Mouse (Mus musculus) MEL (cell line): ENCODE measurements at regions not wholly inside any gene's neighbourhood (a gene's known extent, or its start where the extent isn't known, plus 50 kb on each side); places are given as distances from the start of the nearest gene placed in this dataset.
"Not testable (repeated sequence)": the region's sequence is repeated elsewhere in the genome, so short reads cannot be mapped to it uniquely, and the experiment has no call there.

Source experiments
- DNase-seq: peaks from one replicate; pipeline ENCODE4 v3.0.0; 2011; ENCODE audit warnings: low read depth, low spot score
- H3K27ac ChIP-seq: 2 replicates; pipeline ENCODE4 v1.5.1; 2012; ENCODE audit warnings: low read depth, mild to moderate bottlenecking, control low read depth, low read length, moderate library complexity; ENCODE audit not compliant: control insufficient read depth
- H3K27me3 ChIP-seq, 2 experiments: fragments of 150-350 bp in 1 of 2; sonication (generic) in 1 of 2; 2 replicates each; pipeline ENCODE4 v1.6.1; 2012; ENCODE audit warnings: low read length in 2 of 2, mild to moderate bottlenecking in 2 of 2, improper control_type of control experiment in 1 of 2, moderate library complexity in 1 of 2; ENCODE audit not compliant: insufficient read depth in 2 of 2, control insufficient read depth in 1 of 2
- H3K36me3 ChIP-seq, 2 experiments: 2 replicates each; pipeline ENCODE4 v1.6.1; 2012 to 2014; ENCODE audit warnings: low read length in 2 of 2, improper control_type of control experiment in 1 of 2, inconsistent platforms in 1 of 2, mild to moderate bottlenecking in 1 of 2; ENCODE audit not compliant: insufficient read depth in 2 of 2, control insufficient read depth in 1 of 2
- H3K4me1 ChIP-seq, 2 experiments: fragments of 150-350 bp in 1 of 2; sonication (generic) in 1 of 2; 2 replicates each; pipeline ENCODE4 v1.6.1; 2012; ENCODE audit warnings: low read length in 2 of 2, improper control_type of control experiment in 1 of 2, mild to moderate bottlenecking in 1 of 2; ENCODE audit not compliant: insufficient read depth in 2 of 2, control insufficient read depth in 1 of 2
- H3K4me3 ChIP-seq, 2 experiments: fragments of 150-350 bp in 1 of 2; sonication (generic) in 1 of 2; 2 replicates each; pipeline ENCODE4 v1.5.1; 2012; ENCODE audit warnings: low read depth in 2 of 2, low read length in 2 of 2, mild to moderate bottlenecking in 2 of 2, moderate library complexity in 2 of 2, control low read depth in 1 of 2, improper control_type of control experiment in 1 of 2; ENCODE audit not compliant: control insufficient read depth in 1 of 2, insufficient read depth in 1 of 2
- H3K79me2 ChIP-seq: 2 replicates; pipeline ENCODE4 v1.6.1; 2012; ENCODE audit warnings: mild to moderate bottlenecking, low read length, moderate library complexity; ENCODE audit not compliant: control insufficient read depth, poor library complexity, insufficient read depth
- H3K9ac ChIP-seq: 2 replicates; pipeline ENCODE4 v1.6.1; 2012; ENCODE audit warnings: low read depth, mild to moderate bottlenecking, control low read depth, low read length, moderate library complexity; ENCODE audit not compliant: control insufficient read depth, poor library complexity, severe bottlenecking
- H3K9me3 ChIP-seq: fragments of 150-350 bp; sonication (generic); replicated peaks from 2 replicates; pipeline ENCODE4 v1.6.1; 2012; ENCODE audit warnings: mild to moderate bottlenecking, low read length, improper control_type of control experiment, moderate library complexity; ENCODE audit not compliant: insufficient read depth
- CHD1 ChIP-seq: IDR thresholded peaks from 2 replicates; pipeline ENCODE4 v1.6.1; 2012; ENCODE audit warnings: low read depth, mild to moderate bottlenecking, inconsistent platforms, low read length, improper control_type of control experiment
- ELF1 ChIP-seq: IDR thresholded peaks from 2 replicates; pipeline ENCODE4 v1.6.1; 2014; ENCODE audit warnings: low read depth, mild to moderate bottlenecking, inconsistent platforms, low read length, improper control_type of control experiment, moderate library complexity
- ETS1 ChIP-seq: IDR thresholded peaks from 2 replicates; pipeline ENCODE4 v1.6.1; 2012; ENCODE audit warnings: low read depth, mild to moderate bottlenecking, inconsistent platforms, low read length, improper control_type of control experiment, moderate library complexity
- GATA1 ChIP-seq: IDR thresholded peaks from 2 replicates; pipeline ENCODE4 v1.6.1; 2011; ENCODE audit warnings: low read depth, low read length, improper control_type of control experiment
- MAX ChIP-seq: IDR thresholded peaks from 2 replicates; pipeline ENCODE4 v1.6.1; 2011; ENCODE audit warnings: low read length, improper control_type of control experiment
- MAZ ChIP-seq: IDR thresholded peaks from 2 replicates; pipeline ENCODE4 v1.6.1; 2012; ENCODE audit warnings: low read depth, mild to moderate bottlenecking, inconsistent platforms, low read length, improper control_type of control experiment
- NELFE ChIP-seq: IDR thresholded peaks from 2 replicates; pipeline ENCODE4 v1.6.1; 2011; ENCODE audit warnings: low read depth, low read length, improper control_type of control experiment
- POLR2AphosphoS5 ChIP-seq: IDR thresholded peaks from 2 replicates; pipeline ENCODE4 v1.6.1; 2012; ENCODE audit warnings: low read depth, borderline replicate concordance, mild to moderate bottlenecking, inconsistent platforms, low read length, moderate library complexity, mixed read lengths
- RAD21 ChIP-seq: IDR thresholded peaks from 2 replicates; pipeline ENCODE4 v1.6.1; 2011; ENCODE audit warnings: mild to moderate bottlenecking, low read depth, low read length, improper control_type of control experiment
- RCOR1 ChIP-seq: IDR thresholded peaks from 2 replicates; pipeline ENCODE4 v1.6.1; 2012; ENCODE audit warnings: low read depth, mild to moderate bottlenecking, inconsistent platforms, low read length, improper control_type of control experiment
- TAL1 ChIP-seq: IDR thresholded peaks from 2 replicates; pipeline ENCODE4 v1.6.1; 2012; ENCODE audit warnings: mild to moderate bottlenecking, inconsistent platforms, low read length, moderate library complexity, mixed read lengths
- USF1 ChIP-seq: IDR thresholded peaks from 2 replicates; pipeline ENCODE4 v1.6.1; 2014; ENCODE audit warnings: low read depth, mild to moderate bottlenecking, inconsistent platforms, low read length, improper control_type of control experiment, moderate library complexity
- ZKSCAN1 ChIP-seq: IDR thresholded peaks from 2 replicates; pipeline ENCODE4 v1.6.1; 2012; ENCODE audit warnings: low read depth, mild to moderate bottlenecking, inconsistent platforms, low read length, improper control_type of control experiment, moderate library complexity
- ZMIZ1 ChIP-seq: IDR thresholded peaks from 2 replicates; pipeline ENCODE4 v1.6.1; 2012; ENCODE audit warnings: low read depth, mild to moderate bottlenecking, inconsistent platforms, low read length, improper control_type of control experiment, moderate library complexity

GRCm38 (mm10) chr13:73071854-73072852 is 188.1 kb upstream of the Irx4 start:
- H3K27me3 ChIP-seq: no peaks in the 10 kb centered on the region
- H3K4me3 ChIP-seq: no peak overlapping the region
- no peak for DNase-seq
- no peaks in the 10 kb centered on the region for H3K4me1 ChIP-seq
- H3K36me3 ChIP-seq: no peaks in the 10 kb centered on the region
- no peaks in the 10 kb centered on the region for H3K9me3 ChIP-seq
- H3K79me2 ChIP-seq: no peaks in the 10 kb centered on the region
- TF ChIP-seq CHD1 (no peak), ELF1 (no peak), ETS1 (no peak), MAZ (no peak), POLR2AphosphoS5 (no peak), RAD21 (no peak), USF1 (no peak), NELFE (no peak)
- no peak overlapping the region for H3K9ac ChIP-seq
- H3K27ac ChIP-seq: no peak overlapping the region

- Histone ChIP-seq H3K36me3 (no peaks in the 10 kb centered on the region), H3K27ac (no peak overlapping the region), H3K9ac (no peak overlapping the region), H3K4me3 (no peak overlapping the region), H3K27me3 (no peaks in the 10 kb centered on the region), H3K79me2 (no peaks in the 10 kb centered on the region), H3K4me1 (no peaks in the 10 kb centered on the region), H3K9me3 (no peaks in the 10 kb centered on the region)
- no peak for TF ChIP-seq RCOR1
- no peak for TF ChIP-seq MAZ
- no peak for TF ChIP-seq ZMIZ1
- TF ChIP-seq ZKSCAN1: no peak
- no peak for TF ChIP-seq MAX
- TF ChIP-seq GATA1: no peak
- TF ChIP-seq ETS1: no peak
- TF ChIP-seq TAL1: no peak
- DNase-seq: no peak
These were observed 182.3 kb upstream of the Irx4 start for GRCm38 (mm10) chr13:73077866-73078430.

- not testable (repeated sequence) for H3K4me1 ChIP-seq, H3K4me3 ChIP-seq, H3K9me3 ChIP-seq, H3K27me3 ChIP-seq, H3K9ac ChIP-seq, H3K27ac ChIP-seq, H3K36me3 ChIP-seq, H3K79me2 ChIP-seq, DNase-seq
These were observed 172.5 kb upstream of the Irx4 start for GRCm38 (mm10) chr13:73087815-73088214.
